Mouse (Mus musculus): ENCODE results near the gene Bcl2l13.
A peak's percentile ranks its signal among the peaks of the same experiment; 100 is the strongest.
"Not testable (repeated sequence)": the region's sequence is repeated elsewhere in the genome, so short reads cannot be mapped to it uniquely, and the experiment has no call there.

Gene Bcl2l13

GRCm38 (mm10) chr6:120903450-120903912, 67.5 kb downstream of the Bcl2l13 start:
- DNase-seq: peak; percentile 64

- DNase-seq: no peak
Measured at GRCm38 (mm10) chr6:120903961-120904360, 67.9 kb downstream of the Bcl2l13 start.

GRCm38 (mm10) chr6:120905111-120905510, 69.1 kb downstream of the Bcl2l13 start:
- DNase-seq: no peak

- DNase-seq: no peak
Measured at GRCm38 (mm10) chr6:120906521-120906920, 70.5 kb downstream of the Bcl2l13 start.

- not testable (repeated sequence) for DNase-seq
Measured at GRCm38 (mm10) chr6:120907876-120908597, 72.0 kb downstream of the Bcl2l13 start.

- DNase-seq: no peak
Measured at GRCm38 (mm10) chr6:120909501-120909900, 73.5 kb downstream of the Bcl2l13 start.

GRCm38 (mm10) chr6:120911213-120912007, 75.4 kb downstream of the Bcl2l13 start:
- no peak for DNase-seq

- DNase-seq: no peak
Measured at GRCm38 (mm10) chr6:120912931-120913330, 76.9 kb downstream of the Bcl2l13 start.

GRCm38 (mm10) chr6:120913783-120914182, 77.8 kb downstream of the Bcl2l13 start:
- DNase-seq: no peak

- DNase-seq: no peak
Measured at GRCm38 (mm10) chr6:120914533-120914910, 78.5 kb downstream of the Bcl2l13 start.

GRCm38 (mm10) chr6:120914911-120915648, 79.1 kb downstream of the Bcl2l13 start:
- peak; percentile 66 for DNase-seq

- no peak for DNase-seq
Measured at GRCm38 (mm10) chr6:120915649-120915975, 79.6 kb downstream of the Bcl2l13 start.

- DNase-seq: peak; percentile 88
Measured at GRCm38 (mm10) chr6:120916074-120916971, 80.3 kb downstream of the Bcl2l13 start, which contains the start of gene Bid. Gene Bid, minus strand, starts transcription at chr6:120916853.

- DNase-seq: not testable (repeated sequence)
Measured at GRCm38 (mm10) chr6:120916972-120917881, 81.2 kb downstream of the Bcl2l13 start.

GRCm38 (mm10) chr6:120917975-120918374, 82.0 kb downstream of the Bcl2l13 start:
- DNase-seq: peak; percentile 10

GRCm38 (mm10) chr6:120924791-120925321, 88.8 kb downstream of the Bcl2l13 start:
- DNase-seq: not testable (repeated sequence)

GRCm38 (mm10) chr6:120926880-120927279, 90.9 kb downstream of the Bcl2l13 start:
- DNase-seq: no peak

GRCm38 (mm10) chr6:120927765-120928164, 91.8 kb downstream of the Bcl2l13 start:
- no peak for DNase-seq

GRCm38 (mm10) chr6:120929421-120929820, 93.4 kb downstream of the Bcl2l13 start:
- DNase-seq: no peak

GRCm38 (mm10) chr6:120930450-120931306, 94.7 kb downstream of the Bcl2l13 start:
- DNase-seq: no peak
